Mouse (Mus musculus) cerebellum, postnatal 25 days (tissue): ENCODE data around the gene Lzts2.

ENCODE experiments used
- DNase-seq, 2 experiments: peaks; one replicate each; pipeline ENCODE4 v3.0.0; 2021; ENCODE audit warnings: mixed read lengths in 2 of 2

Lzts2 gene

DNA sequence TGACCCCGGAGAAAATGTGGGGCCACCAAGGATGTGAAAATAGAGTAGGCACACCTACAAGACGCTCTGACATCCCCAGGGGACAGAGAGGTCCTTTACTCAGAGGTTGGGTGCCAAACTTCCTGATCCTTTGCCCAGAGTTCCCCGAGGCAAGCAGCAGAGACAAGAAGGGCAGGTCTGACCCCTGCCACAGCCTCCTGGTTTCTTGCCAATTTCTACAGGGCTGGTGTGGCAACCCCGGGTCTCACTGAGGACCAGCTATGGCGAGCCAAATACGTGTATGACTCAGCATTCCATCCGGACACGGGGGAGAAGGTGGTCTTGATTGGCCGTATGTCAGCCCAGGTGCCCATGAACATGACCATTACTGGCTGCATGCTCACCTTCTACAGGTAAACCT is 35.3 kb downstream of the Lzts2 start:
- DNase-seq: no peak

DNA sequence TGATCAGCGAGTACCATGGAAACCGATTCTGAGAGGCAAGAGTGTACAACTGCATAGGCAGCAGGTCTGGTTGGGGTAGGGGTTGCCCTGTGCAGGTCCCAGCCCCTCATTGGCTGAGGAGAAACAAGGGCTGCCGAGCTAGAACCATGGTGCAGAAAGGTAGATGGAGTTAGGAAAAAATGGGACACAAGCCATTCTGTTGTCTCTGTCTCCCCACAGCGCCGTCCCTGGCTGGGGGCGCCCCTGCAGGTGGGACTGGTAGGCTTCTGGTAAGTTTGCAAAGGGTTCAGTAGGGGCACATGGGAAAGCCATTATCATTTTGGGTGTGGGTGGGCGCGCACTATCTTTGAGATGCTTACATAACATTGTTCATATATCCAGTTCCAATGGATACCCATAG is 39.2 kb downstream of the Lzts2 start:
- DNase-seq: no peak

DNA sequence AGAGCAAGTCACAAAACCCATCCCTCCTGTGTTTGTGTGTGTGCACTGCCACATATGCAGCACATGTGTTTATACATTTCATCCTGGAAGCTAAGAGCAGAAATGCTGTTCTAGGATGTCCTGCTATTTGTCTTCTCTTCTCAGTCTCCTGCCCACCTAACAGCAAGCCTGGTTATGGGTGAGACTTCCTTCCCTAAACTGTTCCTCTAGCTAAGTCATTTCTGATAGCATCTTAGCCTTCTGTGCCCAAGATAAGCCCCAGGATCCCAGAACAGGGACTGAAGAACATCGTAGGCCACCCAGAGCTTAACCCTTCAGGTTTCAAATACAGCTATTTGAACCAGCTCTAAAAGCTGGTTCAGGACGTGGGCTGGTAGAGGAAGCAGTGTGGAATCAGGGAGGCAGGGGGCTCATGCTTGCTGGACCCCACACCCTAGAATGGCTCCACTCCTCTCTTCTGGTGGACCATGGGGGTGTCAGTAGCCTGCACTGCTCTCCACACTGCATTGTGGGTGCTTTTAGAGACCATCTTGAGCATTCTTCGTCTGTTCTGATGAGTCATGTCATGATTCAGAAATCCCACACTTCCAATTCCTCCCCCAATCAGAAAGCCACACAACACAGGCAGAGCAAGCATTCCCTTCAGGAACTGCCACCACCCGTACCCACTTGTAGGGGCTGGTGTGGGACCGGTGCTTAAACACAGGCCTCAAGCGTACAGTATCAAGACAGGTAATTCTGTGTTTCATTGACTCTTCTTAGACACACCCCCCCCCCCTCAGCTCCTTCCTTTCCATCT is 40.9 kb downstream of the Lzts2 start:
- DNase-seq: no peak

DNA sequence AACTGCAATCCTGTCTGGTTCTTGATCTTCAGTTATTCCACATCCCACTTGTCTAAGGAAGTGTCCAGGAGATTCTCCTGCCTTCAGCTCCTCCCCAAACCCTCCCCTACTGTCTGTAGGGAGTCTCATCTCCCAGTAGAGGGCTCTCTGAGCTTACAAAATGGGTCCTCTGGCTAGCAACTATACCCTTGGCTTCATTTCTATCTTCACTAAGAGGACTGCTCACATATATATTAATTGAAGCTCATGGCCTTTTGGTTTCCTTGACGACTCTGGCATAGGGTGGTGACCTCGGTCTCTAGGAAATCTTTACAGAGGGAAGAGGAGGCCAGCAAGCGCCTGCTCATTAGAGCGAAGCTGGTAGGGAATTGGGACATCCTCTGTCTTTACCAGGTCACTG is 42.1 kb downstream of the Lzts2 start:
- DNase-seq: no peak

DNA sequence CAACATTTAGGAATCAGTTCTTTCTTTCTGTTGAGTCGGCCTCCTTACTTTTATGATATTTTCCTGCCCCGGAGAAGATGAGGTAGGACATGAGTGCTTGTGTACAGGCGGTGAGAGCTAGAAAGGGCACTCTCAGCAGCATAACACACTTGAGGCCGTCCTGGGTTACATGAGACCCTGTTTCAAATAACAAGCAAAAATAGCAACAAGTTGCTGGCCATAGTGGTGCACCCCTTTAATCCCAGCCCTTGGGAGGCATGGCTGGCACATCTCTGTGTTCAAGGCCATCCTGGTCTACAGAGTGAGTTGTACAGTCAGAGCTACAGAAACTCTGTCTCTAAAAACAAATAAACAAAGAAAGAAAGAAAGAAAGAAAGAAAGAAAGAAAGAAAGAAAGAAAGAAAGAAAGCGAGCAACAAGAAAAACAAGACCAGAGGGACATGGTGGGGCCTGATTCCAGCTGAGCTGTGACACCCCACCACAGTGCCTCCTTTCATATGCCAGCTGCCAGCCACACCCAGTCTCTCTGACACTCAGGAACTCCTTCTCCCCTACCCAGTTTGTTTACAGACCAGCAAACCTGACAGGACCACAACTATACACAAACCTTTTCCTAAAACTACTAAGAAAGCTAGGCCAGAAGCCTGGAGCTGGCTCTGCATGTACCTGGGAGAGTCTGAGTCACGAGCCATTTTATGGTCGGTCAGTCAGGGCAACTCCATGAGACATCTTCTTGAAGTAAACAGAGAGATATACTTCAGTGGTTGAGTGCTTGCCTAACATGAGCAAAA is 42.9 kb downstream of the Lzts2 start:
- no peak for DNase-seq

DNA sequence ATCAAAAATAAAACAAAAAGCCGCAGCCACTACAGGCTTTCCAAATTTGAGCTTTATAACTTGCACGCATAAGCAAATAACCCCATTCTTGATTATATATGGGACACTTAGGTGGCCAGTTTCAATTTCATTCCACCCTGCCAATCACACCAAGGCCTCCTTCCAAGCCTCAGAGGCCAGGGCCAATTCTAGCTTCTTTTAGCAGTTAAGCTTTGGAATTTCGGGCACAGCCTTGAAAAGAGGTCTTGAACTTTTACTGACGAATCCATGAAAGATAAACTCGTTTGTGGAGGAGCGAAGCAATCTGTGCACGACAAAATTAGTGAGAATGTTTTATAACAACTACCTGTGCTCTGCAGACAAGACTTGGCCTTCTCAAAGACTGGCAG is 43.5 kb downstream of the Lzts2 start:
- no peak for DNase-seq

DNA sequence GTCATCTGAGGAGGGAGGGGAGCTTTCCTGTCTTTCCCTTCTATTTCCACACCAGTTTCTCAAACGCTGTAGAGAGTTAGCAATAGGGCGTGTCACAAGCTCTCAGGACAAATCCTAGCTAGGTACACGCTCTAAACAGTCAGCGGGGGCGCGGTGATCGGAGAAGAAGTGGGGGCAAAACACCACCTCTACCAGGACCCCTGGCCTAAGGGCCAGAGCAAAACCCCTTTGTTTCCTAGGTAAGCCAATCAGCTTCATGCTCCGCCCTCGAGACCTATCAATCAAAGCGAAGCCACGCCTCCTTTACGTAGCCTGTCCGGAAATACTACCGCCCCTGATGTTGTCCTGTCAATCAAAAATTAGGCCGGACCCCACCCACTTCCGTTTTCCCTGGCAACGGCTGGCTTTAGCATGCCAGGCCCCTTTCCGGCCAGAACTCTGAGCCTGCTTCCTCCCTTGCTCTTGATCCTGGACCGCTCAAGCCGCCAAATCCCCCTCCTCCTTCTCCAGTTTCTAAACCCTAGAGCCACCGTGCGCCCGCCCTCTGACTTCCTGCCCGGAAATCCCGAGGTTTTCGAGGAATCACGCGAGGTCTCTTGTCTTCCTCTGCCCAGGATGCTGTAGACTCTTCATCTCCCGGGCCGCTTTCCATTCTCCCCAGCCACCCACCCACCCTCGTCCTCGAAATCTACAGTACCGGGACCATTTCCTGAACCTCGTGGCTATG is 44.1 kb downstream of the Lzts2 start:
- peak; percentile 91 to 94 for DNase-seq

DNA sequence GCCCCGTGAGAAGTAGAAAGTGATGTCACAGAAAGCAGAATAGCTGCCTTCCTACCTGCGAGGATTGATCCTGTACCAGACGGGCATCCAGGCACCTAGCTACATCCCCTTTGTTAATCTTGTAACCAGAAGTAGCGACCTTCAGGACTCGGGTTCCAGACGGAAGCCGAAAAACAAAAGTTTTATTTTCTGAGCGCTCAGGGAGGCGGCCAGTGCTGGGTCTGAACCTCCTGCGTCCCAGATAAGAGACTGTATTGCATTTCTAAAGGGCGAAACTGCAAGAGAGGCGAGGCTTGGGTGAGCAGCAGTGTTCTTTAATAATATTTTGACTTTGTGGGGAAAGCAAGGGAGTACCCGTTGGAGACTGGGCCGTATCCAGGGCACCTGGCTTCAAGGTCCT is 44.6 kb downstream of the Lzts2 start:
- DNase-seq: no peak

DNA sequence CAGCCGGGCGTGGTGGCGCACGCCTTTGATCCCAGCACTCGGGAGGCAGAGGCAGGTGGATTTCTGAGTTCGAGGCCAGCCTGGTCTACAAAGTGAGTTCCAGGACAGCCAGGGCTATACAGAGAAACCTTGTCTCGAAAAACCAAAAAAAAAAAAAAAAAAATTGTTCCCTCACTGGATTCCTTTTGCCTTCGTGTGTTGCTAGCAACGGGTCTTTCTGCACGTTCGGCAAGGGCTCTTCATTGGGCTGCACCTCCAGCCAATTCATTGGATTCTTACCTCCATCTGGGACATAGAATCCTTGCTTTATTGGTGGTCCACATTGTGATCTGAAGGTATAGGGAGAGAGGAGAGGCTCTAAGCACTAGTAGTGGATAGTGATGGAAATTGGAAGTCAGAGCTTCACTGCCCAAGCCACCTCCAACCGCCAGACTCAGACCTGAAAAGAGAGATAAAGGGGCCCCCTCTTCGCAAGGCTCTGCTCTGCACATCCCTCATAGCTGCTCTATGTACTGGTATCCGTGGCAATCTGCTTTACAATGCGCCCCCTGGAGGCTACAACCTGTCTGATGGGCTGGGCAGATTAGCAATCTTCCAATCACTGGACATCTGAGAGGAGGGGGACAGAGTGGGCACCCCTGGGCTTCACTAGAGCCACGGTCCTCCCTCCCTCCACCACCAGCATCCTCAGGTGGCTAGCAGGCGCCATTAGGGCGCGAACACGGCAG is 49.5 kb downstream of the Lzts2 start:
- DNase-seq: peak; percentile 69 to 84

DNA sequence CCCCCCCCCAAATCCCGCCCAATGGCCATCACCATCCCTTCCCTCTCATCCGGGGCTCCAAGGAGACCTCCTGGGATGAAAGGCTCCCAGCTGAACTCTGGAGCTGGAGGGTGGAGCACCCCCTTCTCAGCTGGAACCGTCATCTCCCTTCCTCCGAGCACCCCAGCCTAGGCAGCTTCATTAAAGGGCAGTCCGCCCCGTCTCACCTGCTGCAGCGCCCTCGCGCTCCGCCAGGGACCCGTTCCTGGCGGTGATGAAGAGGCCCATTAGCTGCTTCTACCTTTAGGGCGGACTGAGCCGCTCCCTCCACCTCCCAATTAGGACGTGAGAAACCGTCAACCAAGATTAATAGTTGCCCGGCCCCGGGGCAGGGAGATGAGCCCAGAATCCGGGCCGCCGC is 51.0 kb downstream of the Lzts2 start:
- no peak for DNase-seq

DNA sequence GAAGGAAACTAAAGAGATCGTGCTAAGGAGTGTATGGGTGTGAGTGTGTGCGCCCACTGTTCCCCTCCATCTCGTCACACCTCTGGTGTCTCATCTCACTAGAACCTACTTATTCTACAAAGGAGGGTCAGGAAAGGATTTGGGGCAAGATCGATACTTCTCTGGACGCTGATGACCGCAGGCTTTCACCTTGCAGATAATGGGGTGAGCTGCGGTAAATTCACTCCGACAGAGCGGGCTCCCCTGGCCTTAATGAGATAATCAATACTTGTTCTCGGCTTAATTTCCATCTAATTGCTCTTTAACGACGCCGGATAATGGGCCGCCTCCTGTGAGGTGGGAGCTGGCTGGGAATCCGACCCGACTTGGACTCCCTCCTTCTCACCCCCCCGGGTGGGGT is 53.0 kb downstream of the Lzts2 start:
- no peak for DNase-seq

DNA sequence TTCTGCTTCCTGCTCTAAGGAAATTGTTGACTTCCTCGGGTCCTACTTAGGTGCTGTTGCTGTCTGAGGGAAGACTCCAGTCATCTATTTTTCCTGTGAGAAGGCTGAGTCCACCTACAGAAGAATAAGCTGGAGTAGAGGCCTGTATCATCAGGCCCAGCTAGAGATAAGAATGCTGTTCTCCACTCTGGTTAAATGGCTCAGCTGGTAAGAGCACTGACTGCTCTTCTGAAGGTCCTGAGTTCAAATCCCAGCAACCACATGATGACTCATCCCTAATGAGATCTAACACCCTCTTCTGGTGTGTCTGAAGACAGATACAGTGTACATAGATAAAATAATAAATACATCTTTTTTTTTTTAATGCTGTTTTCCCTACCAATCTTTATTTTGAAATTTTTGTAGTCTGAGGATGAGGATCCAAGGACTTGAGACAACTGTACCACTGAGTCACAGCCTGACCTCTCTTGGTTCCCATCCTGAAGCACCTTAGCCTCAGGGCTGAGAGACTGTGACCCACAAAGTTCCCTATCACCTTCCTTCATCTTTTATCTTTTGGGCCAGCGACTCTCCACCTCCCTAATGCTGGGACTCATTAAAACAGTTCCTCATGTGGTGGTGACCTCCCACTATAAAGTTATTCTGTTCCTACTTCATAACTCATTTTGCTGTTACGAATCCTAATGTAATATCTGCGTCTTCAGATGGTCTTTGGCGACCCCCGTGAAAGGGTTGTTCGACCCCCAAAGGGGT is 53.7 kb downstream of the Lzts2 start:
- no peak for DNase-seq

DNA sequence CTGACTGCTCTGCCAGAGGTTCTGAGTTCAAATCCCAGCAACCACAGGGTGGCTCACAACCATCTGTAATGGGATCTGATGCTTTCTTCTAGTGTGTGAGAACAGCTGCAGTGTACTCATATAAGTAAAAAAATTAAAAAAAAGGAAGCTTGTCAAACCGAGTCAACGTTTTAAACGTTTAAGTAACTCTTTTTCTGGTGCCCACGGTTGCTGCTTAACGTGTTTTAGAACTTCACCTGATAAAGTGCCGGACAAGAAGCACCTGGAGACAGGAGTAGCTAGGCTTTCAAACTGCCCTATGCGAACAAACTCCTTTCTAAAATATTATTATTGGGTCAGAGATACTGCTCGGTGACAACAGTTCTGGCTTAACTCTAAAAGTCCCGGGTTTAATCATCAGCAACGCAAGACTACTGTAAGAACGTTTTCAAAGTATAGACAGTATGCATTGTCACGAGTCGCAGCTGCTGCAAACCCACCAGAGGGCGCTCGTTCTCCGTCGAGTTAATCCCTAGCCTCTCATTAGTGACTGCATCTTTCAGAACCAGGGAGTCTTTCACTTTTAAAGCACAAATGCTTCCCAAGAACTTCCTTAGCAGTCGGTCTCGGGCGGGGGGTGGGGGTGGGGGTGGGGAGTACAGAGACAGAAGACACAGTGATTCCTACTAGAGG is 59.8 kb downstream of the Lzts2 start:
- DNase-seq: peak; percentile 86 to 94

DNA sequence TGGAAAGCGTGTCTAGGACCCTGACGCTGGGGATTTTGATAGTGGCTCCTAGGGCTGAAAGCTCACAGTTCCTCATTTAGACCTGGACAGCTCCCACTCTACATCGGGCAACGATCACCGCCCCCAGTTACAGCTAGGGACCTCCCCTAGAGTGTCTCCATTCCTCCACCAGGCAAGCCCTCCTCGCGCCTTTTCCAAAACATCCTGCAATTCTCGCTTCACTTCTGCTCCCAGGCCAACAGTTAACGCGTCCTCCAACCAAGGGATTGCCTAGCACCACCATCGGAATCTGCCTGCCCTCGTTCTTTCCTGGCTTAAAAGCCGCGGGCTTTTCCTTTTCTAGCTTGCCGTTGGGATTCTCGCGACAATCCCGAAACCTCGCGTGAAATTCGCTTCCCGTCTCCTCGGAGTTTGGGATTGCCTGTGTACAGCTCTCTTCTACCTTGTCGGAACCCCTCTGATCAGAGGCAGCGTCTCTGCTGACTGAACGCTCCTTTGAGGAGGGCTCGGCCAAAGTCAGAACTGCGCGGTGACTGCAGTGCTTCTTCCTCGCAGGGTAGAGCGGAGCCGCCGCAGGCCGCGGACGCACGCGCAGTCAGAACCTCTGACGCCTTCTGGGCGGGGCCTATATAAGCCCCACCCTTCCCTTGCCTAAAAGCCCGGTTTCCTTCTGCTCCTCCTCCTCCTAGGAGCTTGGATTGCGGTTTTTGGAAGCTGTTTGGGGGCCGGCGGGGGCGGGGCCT is 60.5 kb downstream of the Lzts2 start, which contains the start of gene Kazald1:
Gene Kazald1, plus strand, starts transcription at position 662 of the 743 bp plus-strand sequence.
- peak; percentile 98 for DNase-seq

DNA sequence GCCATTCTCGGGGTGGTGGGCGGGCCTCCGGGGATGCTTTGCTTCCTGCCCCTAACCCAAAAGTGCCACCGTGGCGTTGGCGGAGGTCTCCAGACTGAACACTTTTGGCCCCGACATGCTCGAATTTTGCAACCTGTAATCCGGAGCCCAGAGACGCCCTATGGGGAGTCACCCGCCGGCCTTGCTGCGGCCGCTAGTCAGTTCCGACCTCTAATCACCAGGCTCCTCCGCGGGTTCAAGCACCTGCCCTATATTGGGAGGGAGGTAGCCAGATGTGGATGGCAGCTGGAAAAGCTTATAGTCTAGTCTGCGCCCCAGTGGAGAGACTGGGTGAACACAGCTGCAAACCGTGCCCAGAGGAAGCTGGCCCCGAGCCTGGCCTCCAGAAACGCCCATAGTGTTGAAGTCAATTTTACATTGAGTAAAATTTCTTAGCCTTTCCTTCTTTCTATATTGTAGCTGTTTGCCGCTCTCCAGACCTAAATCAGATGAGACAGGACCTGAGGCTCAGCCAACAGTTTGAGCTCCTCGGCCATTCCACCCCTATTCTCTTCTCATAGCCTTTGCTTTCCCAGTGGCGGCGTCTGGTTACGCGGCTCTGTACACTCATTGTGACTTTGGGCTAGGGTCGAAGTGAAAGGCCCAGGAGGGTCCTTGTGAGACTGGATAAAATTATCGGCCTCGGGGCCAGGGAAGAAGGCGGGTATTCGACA is 61.3 kb downstream of the Lzts2 start:
- DNase-seq: peak in 1 of 2 experiments; percentile 37

DNA sequence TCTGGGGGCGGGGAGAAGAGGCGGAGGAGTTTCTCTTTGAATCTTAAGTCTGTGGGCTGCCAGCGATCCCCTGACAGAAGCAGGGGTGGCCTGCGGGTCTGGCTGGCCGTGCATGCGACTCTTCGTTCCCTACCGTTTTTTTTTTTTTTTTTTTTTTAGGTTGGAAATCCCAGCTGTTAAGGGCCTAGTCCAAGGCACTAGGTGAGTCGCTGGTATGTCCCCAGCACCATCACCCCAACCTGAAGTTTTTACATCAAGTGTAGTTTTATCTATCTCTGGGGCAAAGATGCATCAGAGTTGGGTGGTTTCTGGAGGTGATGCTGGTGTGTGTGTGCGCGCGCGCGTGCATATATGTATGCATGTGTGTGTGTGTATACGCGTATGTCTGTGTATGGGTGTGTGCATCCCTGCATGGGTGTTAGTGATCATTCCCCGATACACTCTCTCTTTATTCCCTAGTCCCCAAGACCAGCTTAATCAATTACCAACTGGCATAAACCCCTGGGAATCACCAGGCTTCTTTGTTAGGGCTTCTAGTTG is 61.9 kb downstream of the Lzts2 start:
- DNase-seq: peak in 1 of 2 experiments; percentile 22
